Mouse (Mus musculus) layer of hippocampus, postnatal 36 days (tissue): ENCODE measurements at regions not wholly inside any gene's neighbourhood (a gene's known extent, or its start where the extent isn't known, plus 50 kb on each side); places are given as distances from the start of the nearest gene placed in this dataset.

ENCODE experiments used
- DNase-seq, 2 experiments: peaks; one replicate each; pipeline ENCODE4 v3.0.0; 2022

- peak in 1 of 2 experiments; percentile 14 for DNase-seq
Observed at GRCm38 (mm10) chr15:103627085-103627484, 62.2 kb upstream of the Glycam1 start.
